Mouse (Mus musculus) spleen, postnatal 4 days (tissue): ENCODE results near the gene Huwe1.

Experiments used
- DNase-seq, 2 experiments: peaks; one replicate each; pipeline ENCODE4 v3.0.0; 2022; ENCODE audit warnings: low spot score in 2 of 2

Huwe1 gene

GRCm38 (mm10) chrX:151800701-151801511 is at the start of gene Huwe1:
Gene Huwe1 (plus strand): TSS chrX:151800807.
- peak; percentile 52 to 73 for DNase-seq

- no peak for DNase-seq
Measured at GRCm38 (mm10) chrX:151780348-151780747, 20.3 kb upstream of the Huwe1 start.

DNA sequence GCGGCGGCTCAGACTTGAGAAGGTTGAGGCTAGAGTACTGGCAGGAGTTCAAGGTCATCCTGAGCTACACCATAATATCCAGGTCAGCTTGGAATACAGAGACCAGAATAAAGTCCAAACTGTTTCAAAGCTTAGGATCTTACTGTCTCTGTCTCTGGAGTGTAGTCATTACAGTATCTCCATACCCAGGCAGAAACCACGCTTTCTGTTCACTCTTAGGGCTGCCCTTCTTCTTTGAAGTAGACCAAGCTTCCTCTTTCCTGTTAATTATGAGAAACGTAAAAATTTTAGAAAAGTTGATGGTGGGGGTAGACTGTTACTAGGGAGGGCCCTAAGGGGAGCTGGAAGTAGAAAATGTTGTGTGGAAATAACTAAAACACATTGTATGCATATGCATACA is 17.7 kb upstream of the Huwe1 start:
- no peak for DNase-seq

GRCm38 (mm10) chrX:151792766-151793165 is 7.8 kb upstream of the Huwe1 start:
- no peak for DNase-seq

DNA sequence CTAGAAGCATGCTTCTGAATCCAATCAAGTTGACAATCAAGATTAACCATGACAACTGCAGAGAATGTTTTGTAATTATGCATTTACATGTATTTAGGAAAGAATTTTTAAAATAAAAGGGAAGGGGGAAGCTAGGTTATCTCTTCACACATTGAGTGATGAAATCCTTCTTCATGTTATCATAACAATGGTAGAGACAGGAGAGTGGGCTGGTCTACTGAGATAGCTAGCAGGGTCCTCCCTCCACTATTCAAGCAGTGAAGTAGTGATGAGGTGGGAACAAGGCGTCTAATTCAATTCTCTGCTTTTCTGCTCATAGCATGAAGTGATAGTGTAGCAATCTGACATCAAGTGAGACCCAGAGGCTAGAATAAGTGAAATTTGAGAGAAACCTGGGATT is 2.6 kb upstream of the Huwe1 start:
- no peak for DNase-seq

GRCm38 (mm10) chrX:151802328-151802955 is 1.8 kb downstream of the Huwe1 start:
- DNase-seq = peak in 1 of 2 experiments; percentile 10

DNA sequence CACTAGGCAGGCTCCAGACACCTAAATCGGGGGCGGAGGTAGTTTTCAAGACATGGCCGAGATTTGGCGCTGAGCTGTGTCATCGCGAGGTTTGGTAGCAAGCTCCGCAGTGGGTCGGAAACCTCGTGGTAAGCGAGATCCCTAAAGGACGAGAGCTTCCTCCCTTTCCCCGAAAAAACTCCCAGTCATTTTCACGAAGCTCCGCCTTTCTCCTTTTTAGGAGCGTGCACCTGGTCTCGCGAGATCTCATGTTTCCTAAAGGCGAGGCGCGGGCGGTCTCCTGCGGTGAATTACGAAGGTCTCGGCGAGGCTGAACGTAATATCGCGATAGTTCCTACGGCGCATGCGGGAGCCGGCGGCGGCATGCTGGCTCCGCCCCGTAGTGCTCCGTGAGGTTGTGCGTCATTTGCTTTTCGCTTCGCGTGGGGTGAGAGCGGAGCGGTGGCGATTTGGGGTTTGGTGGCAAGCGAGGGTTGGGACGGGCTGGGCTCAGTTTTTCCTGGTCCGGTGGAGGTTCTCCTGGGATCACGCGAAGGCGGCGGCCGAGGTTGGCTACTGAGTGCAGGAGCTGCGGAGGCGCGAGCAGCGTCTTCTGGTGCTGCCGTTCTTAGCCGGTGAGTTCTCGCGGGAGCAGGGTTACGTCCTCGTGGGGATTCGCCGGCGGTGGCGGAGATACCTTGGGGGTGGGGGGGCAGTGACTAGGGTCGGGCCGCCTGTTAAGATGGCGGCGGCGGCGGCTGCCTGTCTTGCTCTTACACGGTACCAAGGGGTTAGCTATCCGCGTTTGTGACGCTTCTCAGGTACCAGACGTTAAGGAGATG is 2.6 kb downstream of the Huwe1 start:
- peak; percentile 91 to 93 for DNase-seq

GRCm38 (mm10) chrX:151803777-151804101 is 3.1 kb downstream of the Huwe1 start:
- DNase-seq = peak; percentile 37 to 73

DNA sequence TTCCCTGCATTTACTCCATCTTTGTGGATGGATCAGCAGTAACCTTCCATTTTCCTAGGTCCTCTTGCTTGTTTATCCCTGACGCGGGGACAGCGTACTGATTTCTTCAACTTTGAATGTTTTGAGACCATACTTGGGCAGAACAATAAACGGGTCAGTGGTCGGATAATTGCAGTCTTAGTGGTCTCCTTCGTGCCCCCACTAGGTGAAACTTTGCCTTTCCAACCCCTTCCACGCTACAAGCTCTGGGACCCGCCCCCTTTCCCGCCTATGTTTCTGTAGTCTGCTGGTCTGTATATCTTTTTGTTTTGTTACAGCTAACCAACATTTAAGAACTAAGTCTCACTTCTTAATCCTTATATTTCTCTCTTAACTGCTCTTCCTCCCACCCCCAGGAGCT is 3.8 kb downstream of the Huwe1 start:
- DNase-seq = peak in 1 of 2 experiments; percentile 10

DNA sequence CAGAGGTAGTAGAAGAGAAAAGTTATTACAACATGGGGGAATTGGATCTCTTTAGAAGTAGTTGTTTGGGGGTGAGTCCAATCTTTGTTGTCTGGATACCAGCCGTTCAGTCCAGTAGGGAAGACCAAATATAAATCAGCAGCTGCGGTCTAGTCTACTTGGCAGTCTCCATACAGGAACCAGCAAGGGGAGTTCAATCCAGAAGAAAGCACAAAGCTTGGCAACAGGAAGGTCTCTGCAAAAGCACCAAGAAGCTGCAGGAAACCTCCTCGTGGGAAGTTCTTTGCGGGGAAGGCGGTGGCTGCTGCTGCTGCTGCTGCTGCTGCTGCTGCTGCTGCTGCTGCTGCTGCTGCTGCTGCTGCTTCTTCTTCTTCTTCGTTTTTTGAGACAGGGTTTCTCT is 10.9 kb downstream of the Huwe1 start:
- no peak for DNase-seq

DNA sequence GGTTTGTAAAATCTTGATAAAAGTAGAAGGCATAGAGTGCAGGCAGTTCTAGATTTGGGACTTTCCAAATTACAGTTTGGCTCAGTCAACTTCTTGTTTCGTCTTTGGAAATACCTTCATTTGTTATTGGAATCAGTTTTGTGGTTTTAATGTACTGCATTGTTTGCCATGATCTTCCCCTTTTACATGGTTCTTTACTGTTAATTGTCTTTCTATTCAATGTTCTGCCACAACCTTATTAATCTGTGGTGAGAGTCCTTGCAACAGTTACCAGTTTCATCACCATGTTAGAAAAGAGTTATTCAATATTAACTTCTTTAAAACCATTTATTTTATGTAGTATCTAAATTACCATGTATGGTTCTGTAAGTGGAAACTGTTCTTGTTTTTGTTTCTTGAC is 13.0 kb downstream of the Huwe1 start:
- DNase-seq = no peak

DNA sequence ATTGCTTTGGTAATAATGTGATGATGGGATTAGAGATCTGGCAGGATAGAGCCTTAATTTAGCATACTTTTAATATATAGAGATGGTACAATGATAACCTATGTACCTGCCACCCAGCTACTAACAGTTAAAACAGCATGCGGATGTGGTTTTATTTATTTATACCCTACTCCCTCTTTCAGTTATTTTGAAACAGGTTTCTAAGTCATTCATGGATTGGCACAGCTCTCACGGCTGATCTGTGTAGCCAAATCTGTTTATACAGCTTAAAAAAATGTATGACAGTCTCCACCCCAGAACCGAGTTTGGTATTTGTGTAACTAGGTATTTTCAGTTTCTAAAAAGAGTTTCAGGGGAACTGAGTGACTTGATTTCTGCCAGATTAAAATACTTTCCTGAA is 17.1 kb downstream of the Huwe1 start:
- no peak for DNase-seq

DNA sequence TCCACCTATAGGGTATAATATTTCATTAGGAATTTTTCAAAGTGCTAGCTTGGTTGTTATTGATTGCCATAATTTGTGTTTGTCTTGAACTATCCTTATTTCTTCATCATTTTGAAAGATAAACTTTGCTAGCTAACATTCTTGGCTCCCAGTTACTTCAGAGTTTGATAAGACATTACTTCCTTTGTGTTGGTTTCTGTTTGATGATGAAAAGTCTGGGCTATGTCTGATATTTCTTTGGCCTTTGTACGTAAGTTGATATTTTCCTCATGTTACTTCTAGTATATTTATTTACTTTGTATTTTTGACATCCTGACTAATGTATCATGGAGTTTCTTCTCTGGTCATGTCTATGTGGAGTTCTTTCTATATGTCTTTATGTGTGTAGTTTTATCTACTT is 28.4 kb downstream of the Huwe1 start:
- no peak for DNase-seq

- no peak for DNase-seq
Measured at GRCm38 (mm10) chrX:151831260-151831659, 30.7 kb downstream of the Huwe1 start.

DNA sequence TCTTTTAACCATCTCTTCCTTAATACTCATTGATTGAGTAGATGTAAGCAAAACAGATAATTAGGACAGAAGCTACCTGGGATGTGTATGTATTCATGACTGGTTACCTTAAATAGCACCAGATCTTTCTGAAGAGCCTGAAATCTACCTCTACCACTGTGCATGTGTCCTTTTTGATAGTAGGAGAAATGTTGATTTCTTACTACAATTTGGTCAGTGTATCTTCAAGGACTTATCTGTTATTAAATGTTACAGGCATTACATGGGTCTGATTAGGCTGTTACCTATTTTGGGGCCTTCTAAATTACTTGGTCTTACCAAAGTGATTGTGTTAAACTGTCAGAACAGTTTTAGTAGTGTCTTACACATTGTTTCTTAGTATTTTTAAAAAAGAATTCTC is 32.4 kb downstream of the Huwe1 start:
- DNase-seq = no peak

- no peak for DNase-seq
Measured at GRCm38 (mm10) chrX:151859436-151859835, 58.8 kb downstream of the Huwe1 start.

DNA sequence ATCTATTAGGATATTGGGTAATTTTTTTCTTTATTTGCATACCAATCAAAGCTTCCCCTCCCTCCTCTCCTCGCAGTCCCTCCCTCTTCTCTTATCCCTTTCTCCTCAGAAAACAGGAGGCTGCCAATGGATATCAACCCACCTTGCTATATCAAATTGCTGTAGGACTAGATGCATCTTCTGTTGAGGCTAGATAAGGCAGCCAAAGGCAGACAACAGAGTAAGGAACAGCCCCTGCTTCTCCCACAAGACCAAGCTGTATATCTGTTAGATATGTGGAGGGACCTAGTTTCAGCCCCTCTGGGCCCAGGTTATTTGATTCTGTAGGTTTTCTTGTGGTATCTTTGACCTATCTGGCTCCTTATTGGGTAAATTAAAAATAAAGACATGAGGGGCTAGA is 110.1 kb downstream of the Huwe1 start:
- DNase-seq = no peak

DNA sequence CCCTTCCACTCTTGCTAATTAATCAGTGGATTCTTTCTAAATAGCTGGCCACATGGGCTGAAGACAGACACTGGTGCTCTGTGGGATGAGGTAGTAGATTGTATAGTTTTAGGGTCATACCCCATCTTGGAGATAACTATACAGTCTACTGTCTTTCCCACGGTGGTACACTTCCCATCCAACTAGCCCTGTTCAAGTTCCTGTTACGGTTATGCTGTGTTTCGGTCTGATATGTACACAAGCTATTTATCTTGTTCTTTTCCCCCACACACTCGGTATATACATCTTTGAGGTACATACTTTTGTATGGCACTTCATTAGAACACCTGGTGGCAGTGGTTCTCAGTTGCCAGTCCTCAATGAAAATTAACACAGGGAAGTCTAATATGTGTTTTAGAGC is 111.7 kb downstream of the Huwe1 start:
- no peak for DNase-seq

DNA sequence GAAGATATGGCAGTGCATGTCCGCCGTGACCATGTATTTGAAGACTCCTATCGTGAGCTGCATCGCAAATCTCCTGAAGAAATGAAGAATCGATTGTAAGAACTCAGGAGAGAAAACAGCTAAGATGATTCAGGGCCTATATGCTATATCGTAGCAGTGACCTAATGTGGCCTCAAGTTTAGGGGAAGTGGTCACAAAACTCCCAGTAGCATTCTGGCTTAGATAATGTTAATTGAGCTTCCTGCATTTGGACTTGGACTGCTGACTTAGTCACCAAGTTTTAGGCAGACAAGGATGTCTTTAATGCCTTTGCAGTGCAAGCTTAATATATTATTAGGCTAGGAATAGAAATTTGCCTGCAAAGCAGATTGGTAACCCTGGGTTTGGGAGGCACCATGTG is 128.8 kb downstream of the Huwe1 start:
- DNase-seq = no peak

DNA sequence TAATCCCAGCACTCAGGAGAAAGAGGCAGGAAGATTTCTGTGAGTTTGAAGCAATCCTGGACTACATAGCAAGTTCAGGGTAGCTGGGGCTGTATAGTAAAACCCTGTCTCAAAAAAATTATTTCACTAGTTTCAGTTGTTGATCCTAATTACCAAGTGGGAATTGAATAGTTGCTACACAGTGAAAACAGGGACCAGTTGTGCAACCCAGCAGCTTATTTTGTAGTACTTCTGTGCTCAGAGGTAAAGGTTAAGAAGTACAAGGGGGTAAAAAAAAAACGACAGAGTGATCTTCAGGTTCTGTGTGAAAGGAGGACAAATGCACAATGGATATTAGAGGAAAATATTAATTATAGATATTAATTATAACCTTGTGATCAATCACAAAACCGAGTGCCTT is 138.2 kb downstream of the Huwe1 start:
- DNase-seq = no peak

- DNase-seq = no peak
Measured at GRCm38 (mm10) chrX:151946986-151947385, 146.4 kb downstream of the Huwe1 start.

GRCm38 (mm10) chrX:151947781-151948180 is 147.2 kb downstream of the Huwe1 start:
- DNase-seq = no peak

- no peak for DNase-seq
Measured at GRCm38 (mm10) chrX:151950231-151950630, 149.6 kb downstream of the Huwe1 start.
